Mouse (Mus musculus) gastrocnemius, postnatal 14 days (tissue): ENCODE data around the gene Luc7l3. TPM values are rescaled to one million over a fixed set of nuclear protein-coding genes. Genes with fewer than 3 reads are reported as not detected.
"Not testable (repeated sequence)": the region's sequence is repeated elsewhere in the genome, so short reads cannot be mapped to it uniquely, and the experiment has no call there.

Experiments
- DNase-seq: peaks from one replicate; pipeline ENCODE4 v3.0.0; 2021; ENCODE audit warnings: mixed read lengths
- intact Hi-C: fragments of 180-260 bp; cut with DNase I; formaldehyde crosslinking; loops from one replicate; pipeline ENCODE4 v1.15.1; 2025; ENCODE audit warnings: low total_unique reads
- total RNA-seq, 2 experiments: library from RNA; stranded (reverse); gene quantifications; 2 replicates each; pipeline ENCODE4 v1.2.3; 2021

Gene Luc7l3
- total RNA-seq, 2 experiments from 2014 or later, result 32.2 to 33.1 TPM

GRCm38 (mm10) chr11:94272960-94273927 lies 48.5 kb downstream of the Luc7l3 start:
- DNase-seq, result no peak
- intact Hi-C loops, result no loop called here

- intact Hi-C loops, result no loop called here
- no peak for DNase-seq
Measured at GRCm38 (mm10) chr11:94271015-94271414, 50.8 kb downstream of the Luc7l3 start.

- intact Hi-C loops, result no loop called here
- DNase-seq, result no peak
Measured at GRCm38 (mm10) chr11:94269906-94270305, 51.9 kb downstream of the Luc7l3 start.

DNA sequence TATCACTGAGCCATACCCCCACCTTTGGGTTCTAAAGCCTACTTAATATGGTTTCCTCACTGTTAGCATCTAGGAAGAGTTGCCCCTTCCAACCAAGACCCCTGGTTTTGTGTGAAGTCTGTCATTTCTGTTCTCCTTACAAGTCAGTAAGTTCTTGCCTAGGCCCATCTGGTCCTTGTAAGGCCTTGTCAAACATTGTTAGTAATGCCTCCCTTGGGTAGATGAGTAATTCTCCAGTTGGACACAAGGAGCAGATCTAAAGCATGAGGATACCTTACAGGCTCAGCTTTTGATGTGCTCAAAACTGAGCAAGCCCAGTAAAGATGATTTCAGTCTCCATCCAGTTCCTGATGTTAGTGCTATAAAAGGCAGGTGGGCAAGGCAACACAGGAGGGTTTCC lies 53.0 kb downstream of the Luc7l3 start:
- intact Hi-C loops, result no loop called here

GRCm38 (mm10) chr11:94266155-94266554 lies 55.6 kb downstream of the Luc7l3 start:
- intact Hi-C loops, DNase-seq: not testable (repeated sequence)

More for the DNA sequence above, 53.0 kb downstream of the Luc7l3 start:
- DNase-seq, result no peak

GRCm38 (mm10) chr11:94265134-94265785 lies 56.5 kb downstream of the Luc7l3 start:
- intact Hi-C loops, result no loop called here
- peak; percentile 64 for DNase-seq

GRCm38 (mm10) chr11:94261585-94262370 lies 60.0 kb downstream of the Luc7l3 start:
- intact Hi-C loops, result no loop called here
- no peak for DNase-seq

DNA sequence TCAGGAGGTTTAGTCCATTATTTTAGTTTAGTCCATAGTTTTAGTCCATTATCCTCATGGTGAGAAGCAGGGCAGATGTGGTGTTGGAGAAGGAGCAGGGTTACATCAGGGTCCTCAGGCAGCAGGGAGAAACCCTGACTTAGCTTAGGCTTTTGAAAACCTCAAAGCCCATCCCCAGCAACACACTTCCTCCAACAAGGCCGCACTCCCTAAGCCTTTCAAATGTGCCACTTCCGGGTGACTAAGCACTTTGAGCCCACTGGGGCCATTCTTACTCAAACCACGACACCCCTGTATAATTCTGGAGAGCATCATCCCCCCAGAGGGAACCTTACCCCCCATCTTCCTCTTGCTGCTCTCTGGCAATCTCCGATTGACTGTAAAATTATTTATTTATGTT lies 62.0 kb downstream of the Luc7l3 start:
- DNase-seq, result no peak
- intact Hi-C loops, result no loop called here

DNA sequence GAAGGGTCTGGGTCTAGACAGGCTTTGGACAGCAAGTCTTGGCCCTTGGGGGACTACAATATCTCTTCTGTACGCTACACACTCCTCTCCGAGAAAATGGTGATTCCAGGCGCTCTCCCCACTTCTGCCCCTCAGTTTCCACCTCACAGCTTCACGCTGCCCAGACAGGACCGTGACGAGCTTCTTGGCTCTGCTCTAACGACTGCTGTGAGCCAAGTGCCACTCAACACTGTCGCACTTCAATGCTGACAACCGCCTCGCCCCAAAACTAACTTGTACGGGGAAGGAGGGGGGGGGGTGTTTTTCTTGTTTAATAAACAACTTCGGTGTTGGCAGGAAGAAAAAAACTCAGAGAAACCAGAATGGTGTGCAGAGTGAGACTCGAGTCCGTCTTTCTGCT lies 63.8 kb downstream of the Luc7l3 start:
- intact Hi-C loops, result no loop called here
- DNase-seq, result no peak

- intact Hi-C loops, result no loop called here
Measured at GRCm38 (mm10) chr11:94255733-94256132, 66.1 kb downstream of the Luc7l3 start.

DNA sequence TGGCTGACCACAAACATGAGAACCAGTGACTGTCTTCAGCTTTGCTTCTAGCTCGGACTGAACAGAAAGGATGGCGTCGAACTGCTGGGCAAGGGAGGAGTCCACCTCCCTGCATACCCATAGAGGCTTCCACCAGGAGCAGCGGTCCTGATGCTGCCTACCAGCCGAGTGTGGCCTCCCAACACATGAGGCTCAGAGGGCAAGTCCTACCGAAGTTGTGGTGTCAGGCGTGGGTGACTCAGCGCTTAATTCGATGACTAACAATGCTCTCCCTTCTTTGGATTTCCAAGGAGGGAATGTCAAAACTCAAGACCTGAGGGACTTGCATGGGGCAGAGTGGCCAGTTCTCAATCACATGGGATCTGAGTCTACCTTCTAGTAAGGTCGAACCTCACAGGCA lies 68.1 kb downstream of the Luc7l3 start:
- intact Hi-C loops, result no loop called here

More at GRCm38 (mm10) chr11:94255733-94256132, 66.1 kb downstream of the Luc7l3 start:
- DNase-seq, result no peak

GRCm38 (mm10) chr11:94253156-94253555 lies 68.6 kb downstream of the Luc7l3 start:
- intact Hi-C loops, result no loop called here
- DNase-seq, result no peak

More for the DNA sequence above, 68.1 kb downstream of the Luc7l3 start:
- DNase-seq, result no peak

DNA sequence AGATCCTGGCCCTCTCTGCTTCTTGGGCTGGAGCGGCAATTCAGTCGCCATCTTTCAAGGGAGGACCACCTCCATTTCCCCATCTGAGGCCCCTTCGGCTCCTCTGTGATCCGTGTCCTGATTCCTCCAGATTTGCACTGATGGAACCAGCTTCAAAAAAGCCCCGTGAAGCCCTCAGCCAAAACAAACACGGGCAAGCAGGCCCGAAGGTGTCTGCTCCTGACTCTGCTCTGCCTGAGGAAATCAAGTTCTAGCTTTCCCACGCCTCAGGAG lies 75.1 kb downstream of the Luc7l3 start:
- no peak for DNase-seq
- intact Hi-C loops, result loop anchor here (10.0 kb wide), 1 partner anchor 238 kb away; the partner anchor contains the start of gene Spata20

GRCm38 (mm10) chr11:94245955-94246788 lies 75.6 kb downstream of the Luc7l3 start, which contains the start of gene Wfikkn2:
Gene Wfikkn2 (minus strand): TSS chr11:94246005.
- intact Hi-C loops, result loop anchor here (10.0 kb wide), 1 partner anchor 239 kb away; the partner anchor contains the start of gene Spata20

DNA sequence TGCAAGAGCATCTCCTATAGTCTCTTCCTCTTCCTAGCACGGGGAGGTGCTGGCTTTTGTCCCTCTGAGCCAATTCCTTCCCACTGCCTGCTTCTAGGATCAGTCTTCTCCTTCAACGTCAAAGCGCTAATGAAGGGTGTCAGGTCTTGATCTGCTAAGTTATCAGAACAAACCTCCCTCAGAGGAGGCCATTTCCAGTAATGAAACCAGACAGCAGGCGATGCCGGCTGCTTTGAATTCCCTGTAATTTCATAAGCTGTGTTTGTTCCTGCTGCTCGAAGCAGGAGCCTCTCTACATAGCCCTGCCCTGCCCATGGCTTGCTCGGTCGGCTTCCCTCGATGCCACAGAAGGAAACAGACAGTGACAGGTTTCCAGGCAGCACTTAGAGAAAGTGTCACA lies 77.4 kb downstream of the Luc7l3 start:
- intact Hi-C loops, result loop anchor here (10.0 kb wide), 1 partner anchor 240 kb away; the partner anchor contains the start of gene Spata20
- no peak for DNase-seq

More at GRCm38 (mm10) chr11:94245955-94246788, 75.6 kb downstream of the Luc7l3 start, which contains the start of gene Wfikkn2:
- no peak for DNase-seq

DNA sequence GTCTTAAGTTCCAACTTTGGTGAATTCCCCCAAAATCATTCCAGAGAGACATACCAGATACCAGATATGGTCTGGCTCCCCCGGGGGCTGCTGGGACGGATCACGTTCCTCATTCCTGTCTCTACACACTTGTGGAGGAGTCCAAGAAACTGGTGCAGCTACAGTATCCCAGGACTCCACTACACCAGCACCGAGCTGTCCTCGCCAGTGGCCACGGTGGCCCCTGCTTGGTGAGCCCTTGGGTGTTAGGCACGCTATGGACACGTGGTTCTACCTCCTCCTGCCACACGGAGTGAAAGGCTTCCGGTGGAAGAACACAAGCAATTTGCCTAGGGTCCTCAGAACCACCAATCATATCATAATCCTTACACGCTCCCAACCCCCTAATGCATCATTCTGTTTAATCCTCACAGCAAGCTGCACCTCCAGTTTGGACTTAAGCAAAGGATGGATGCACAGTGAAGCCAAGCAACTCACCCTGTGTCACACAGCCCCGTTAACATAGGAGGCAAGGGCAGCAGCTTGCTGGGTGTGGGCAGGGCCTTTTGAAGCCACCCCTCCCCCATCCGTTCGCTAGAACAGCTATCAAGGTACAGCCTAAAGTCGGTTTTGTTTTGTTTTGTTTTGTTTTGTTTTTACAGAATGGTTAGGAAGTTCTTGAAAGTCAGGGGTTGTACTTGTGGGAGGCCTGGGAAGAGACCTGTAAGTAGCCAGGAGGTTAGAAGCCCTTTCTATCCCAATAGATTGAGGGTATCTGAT lies 78.2 kb downstream of the Luc7l3 start:
- intact Hi-C loops, result loop anchor here (10.0 kb wide), 1 partner anchor 241 kb away; the partner anchor contains the start of gene Spata20
- DNase-seq, result peak; percentile 28

DNA sequence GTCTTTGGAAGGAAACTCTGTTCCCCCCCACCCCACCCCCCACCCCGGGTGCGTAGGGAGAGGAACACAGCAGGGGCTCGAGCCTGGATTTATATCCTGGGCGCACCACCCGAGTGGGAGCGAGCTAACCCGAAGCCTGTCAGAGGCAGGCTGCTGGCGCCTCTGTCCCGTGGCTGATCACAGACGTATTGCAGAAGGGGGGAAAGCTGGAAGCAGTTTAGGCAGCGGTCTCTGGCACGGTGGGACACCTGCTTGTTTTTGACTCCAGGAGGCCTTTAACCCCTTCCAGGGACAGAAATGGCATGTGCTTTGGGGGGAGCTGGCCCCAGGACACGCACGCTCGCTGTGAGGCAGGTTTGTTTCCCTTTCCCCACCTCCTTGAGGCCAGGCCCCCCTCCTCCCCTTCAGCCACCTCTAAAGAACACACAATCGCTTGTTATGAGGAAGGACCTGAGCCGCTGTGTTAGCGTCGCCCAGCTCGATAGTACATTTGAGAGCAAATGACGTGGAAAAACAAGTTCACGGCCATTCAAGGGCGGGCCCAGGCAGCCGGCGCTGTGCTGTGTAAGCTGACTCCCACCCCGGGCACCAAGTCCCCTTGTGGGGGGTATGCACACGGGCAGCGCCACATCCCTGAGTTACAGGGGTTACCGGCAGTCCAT lies 78.9 kb downstream of the Luc7l3 start:
- peak; percentile 44 for DNase-seq
- intact Hi-C loops, result loop anchor here (10.0 kb wide), 1 partner anchor 242 kb away; the partner anchor contains the start of gene Spata20
